Mouse (Mus musculus) midbrain, embryonic 10.5 days (tissue): ENCODE results near the gene Sumf1. TPM values are rescaled to one million over a fixed set of nuclear protein-coding genes. Genes with fewer than 3 reads are reported as not detected.
A peak's percentile ranks its signal among the peaks of the same experiment; 100 is the strongest.

Experiments
- DNase-seq: peaks from one replicate; pipeline ENCODE4 v3.0.0-alpha.2; 2017; ENCODE audit warnings: low spot score
- H3K27ac ChIP-seq: fragments of 300-500 bp; sonication (generic); replicated peaks from 2 replicates; pipeline ENCODE4 v1.5.1; 2016; ENCODE audit warnings: mild to moderate bottlenecking
- H3K27me3 ChIP-seq: fragments of 300-500 bp; sonication (generic); 2 replicates; pipeline ENCODE4 v1.6.1; 2016; ENCODE audit warnings: low read depth, mild to moderate bottlenecking; ENCODE audit not compliant: poor library complexity, severe bottlenecking
- H3K36me3 ChIP-seq: fragments of 300-500 bp; sonication (generic); 2 replicates; pipeline ENCODE4 v1.6.1; 2016; ENCODE audit warnings: mild to moderate bottlenecking, moderate library complexity
- H3K4me1 ChIP-seq: fragments of 300-500 bp; sonication (generic); 2 replicates; pipeline ENCODE4 v1.6.1; 2016
- H3K4me3 ChIP-seq: fragments of 300-500 bp; sonication (generic); 2 replicates; pipeline ENCODE4 v1.5.1; 2016; ENCODE audit warnings: mild to moderate bottlenecking, moderate library complexity
- H3K9me3 ChIP-seq: fragments of 300-500 bp; sonication (generic); replicated peaks from 2 replicates; pipeline ENCODE4 v1.6.1; 2016; ENCODE audit warnings: mild to moderate bottlenecking
- WGBS: fragments of 180-500 bp; shearing (Covaris S2); methylation state at CpG from one replicate; pipeline ENCODE4 v1.1.7; 2016; 5-methylcytosine and 5-hydroxymethylcytosine counted together
- polyA plus RNA-seq: library from polyadenylated mRNA; unstranded; fragments of >200 nt; fragmentation: Nextera tagmentation; extraction: Ambion mirVana; gene quantifications from 2 replicates; pipeline ENCODE4 v1.2.1, GENCODE M21; 2016

The Sumf1 gene
- polyA plus RNA-seq, 1 experiment from 2014 or later = 11.4 TPM

- DNase-seq = no peak
- Histone ChIP-seq H3K36me3 (no peaks in the 10 kb centered on the region), H3K4me3 (no peak overlapping the region), H3K4me1 (no peaks in the 10 kb centered on the region), H3K9me3 (no peaks in the 10 kb centered on the region), H3K27me3 (no peaks in the 10 kb centered on the region), H3K27ac (no peak overlapping the region)
- WGBS = 91% methylated on average over 7 of the region's 7 CpGs
Observed at GRCm38 (mm10) chr6:108198286-108198685, 12.9 kb upstream of the Sumf1 start.

DNA sequence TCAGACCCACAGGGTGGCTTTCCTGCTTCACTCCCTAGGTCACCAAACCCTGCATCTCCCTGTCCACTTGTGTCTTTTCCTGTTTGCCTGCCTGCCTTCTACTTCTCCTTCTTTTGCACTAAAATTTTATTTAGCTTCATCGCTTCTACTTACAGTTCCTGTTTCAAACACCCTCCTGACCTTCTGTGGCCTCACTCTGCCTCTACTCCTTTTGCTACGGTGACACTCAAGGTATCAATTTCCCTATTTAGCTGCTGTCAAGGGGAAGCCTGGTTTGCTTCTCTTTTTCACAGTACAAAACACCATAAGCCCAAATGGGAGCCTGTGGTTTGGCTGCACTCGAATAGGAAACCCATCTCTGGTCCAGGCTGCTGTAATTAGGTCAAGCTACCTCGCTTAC is 11.7 kb upstream of the Sumf1 start:
- H3K9me3 ChIP-seq = no peaks in the 10 kb centered on the region
- H3K27me3 ChIP-seq = no peaks in the 10 kb centered on the region
- no peak overlapping the region for H3K27ac ChIP-seq
- no peaks in the 10 kb centered on the region for H3K36me3 ChIP-seq
- 85% methylated on average over 4 of the region's 4 CpGs for WGBS
- no peak for DNase-seq
- no peak overlapping the region for H3K4me3 ChIP-seq
- no peaks in the 10 kb centered on the region for H3K4me1 ChIP-seq

DNA sequence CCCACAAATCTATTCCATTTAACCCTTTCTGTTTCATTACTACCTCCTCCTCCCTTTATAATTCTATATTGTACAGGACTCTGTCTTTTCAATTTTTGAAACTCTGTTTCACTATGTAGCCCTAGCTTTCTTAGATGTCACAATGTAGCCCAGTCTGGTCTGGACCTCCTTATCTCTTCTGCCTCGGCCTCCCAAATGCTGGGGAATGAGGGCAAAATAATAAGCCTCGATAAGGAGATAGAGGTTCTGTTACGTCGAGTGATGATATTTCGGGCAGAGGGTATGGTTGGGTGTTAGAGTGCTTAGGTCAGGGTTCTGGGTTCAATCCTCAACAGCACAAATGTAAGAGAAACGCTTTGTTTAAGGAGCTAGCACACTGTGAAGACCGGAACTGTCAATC is 11.3 kb upstream of the Sumf1 start:
- Histone ChIP-seq H3K4me3 (no peak overlapping the region), H3K27me3 (no peaks in the 10 kb centered on the region), H3K36me3 (no peaks in the 10 kb centered on the region), H3K9me3 (no peaks in the 10 kb centered on the region), H3K27ac (no peak overlapping the region), H3K4me1 (no peaks in the 10 kb centered on the region)
- 83% methylated on average over 7 of the region's 7 CpGs for WGBS
- DNase-seq = no peak

GRCm38 (mm10) chr6:108192632-108193031 is 7.2 kb upstream of the Sumf1 start:
- Histone ChIP-seq H3K27ac (no peak overlapping the region), H3K4me1 (no peaks in the 10 kb centered on the region), H3K9me3 (no peaks in the 10 kb centered on the region), H3K27me3 (no peaks in the 10 kb centered on the region; the same call in 1 of the 2 replicates), H3K4me3 (no peak overlapping the region), H3K36me3 (no peaks in the 10 kb centered on the region)
- WGBS = 87% methylated on average over 4 of the region's 4 CpGs
- no peak for DNase-seq

GRCm38 (mm10) chr6:108190690-108191089 is 5.3 kb upstream of the Sumf1 start:
- H3K9me3 ChIP-seq = no peaks in the 10 kb centered on the region
- 98% methylated on average over 1 of the region's 1 CpGs for WGBS

GRCm38 (mm10) chr6:108185685-108186009 is 265 bp upstream of the Sumf1 start:
- Histone ChIP-seq H3K27ac (peak overlapping the region; percentile 86), H3K4me3 (peak overlapping the region; percentile 90), H3K27me3 (no peaks in the 10 kb centered on the region; the same call in 1 of the 2 replicates), H3K9me3 (no peaks in the 10 kb centered on the region), H3K36me3 (no peaks in the 10 kb centered on the region), H3K4me1 (peaks cover 15% of the 10 kb centered on the region)
- WGBS = 22% methylated on average over 4 of the region's 4 CpGs
- DNase-seq = no peak

More at GRCm38 (mm10) chr6:108190690-108191089, 5.3 kb upstream of the Sumf1 start:
- Histone ChIP-seq H3K27ac (no peak overlapping the region), H3K27me3 (no peaks in the 10 kb centered on the region; the same call in 1 of the 2 replicates), H3K36me3 (no peaks in the 10 kb centered on the region), H3K4me3 (no peak overlapping the region), H3K4me1 (peaks cover under 1% of the 10 kb centered on the region; the same call in 1 of the 2 replicates)
- DNase-seq = no peak

DNA sequence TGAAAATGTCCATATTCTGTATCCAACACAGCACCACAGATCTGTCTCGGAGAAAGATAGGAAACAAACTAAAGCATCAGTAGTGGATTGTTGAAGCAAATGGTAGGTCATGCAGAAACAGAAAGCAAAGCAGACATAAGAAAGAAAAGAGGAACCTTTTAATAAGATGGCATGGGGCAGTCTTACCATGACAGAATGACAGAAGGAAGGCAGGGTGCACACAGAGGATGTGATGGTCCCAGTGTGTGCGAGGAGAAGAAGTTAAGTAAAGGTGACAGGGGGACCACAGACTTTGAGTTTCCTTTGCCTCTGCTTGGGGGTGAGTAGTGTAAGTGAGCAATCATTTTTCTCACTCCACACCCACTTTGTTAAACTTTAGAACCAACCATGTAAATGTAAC is 6.3 kb downstream of the Sumf1 start:
- H3K27me3 ChIP-seq = no peaks in the 10 kb centered on the region
- 93% methylated on average over 2 of the region's 2 CpGs for WGBS
- no peak overlapping the region for H3K27ac ChIP-seq
- no peaks in the 10 kb centered on the region for H3K9me3 ChIP-seq
- H3K4me1 ChIP-seq = peaks cover 2% of the 10 kb centered on the region
- peaks cover 15% of the 10 kb centered on the region for H3K36me3 ChIP-seq
- DNase-seq = no peak
- no peak overlapping the region for H3K4me3 ChIP-seq

- H3K4me3 ChIP-seq = no peak overlapping the region
- no peak for DNase-seq
- H3K9me3 ChIP-seq = no peaks in the 10 kb centered on the region; the same call in 1 of the 2 replicates
- no peak overlapping the region for H3K27ac ChIP-seq
- no peaks in the 10 kb centered on the region for H3K27me3 ChIP-seq
- 92% methylated on average over 3 of the region's 3 CpGs for WGBS
- H3K4me1 ChIP-seq = no peaks in the 10 kb centered on the region
- H3K36me3 ChIP-seq = peaks cover 41% of the 10 kb centered on the region
Observed at GRCm38 (mm10) chr6:108174181-108174580, 11.2 kb downstream of the Sumf1 start.

- H3K9me3 ChIP-seq = no peaks in the 10 kb centered on the region; the same call in 1 of the 2 replicates
- H3K27ac ChIP-seq = no peak overlapping the region
- H3K4me1 ChIP-seq = no peaks in the 10 kb centered on the region
- WGBS = 95% methylated on average over 1 of the region's 1 CpGs
- H3K4me3 ChIP-seq = no peak overlapping the region
- peaks cover 41% of the 10 kb centered on the region for H3K36me3 ChIP-seq
- H3K27me3 ChIP-seq = no peaks in the 10 kb centered on the region
- no peak for DNase-seq
Observed at GRCm38 (mm10) chr6:108172219-108172618, 13.2 kb downstream of the Sumf1 start.

GRCm38 (mm10) chr6:108169466-108169865 is 15.9 kb downstream of the Sumf1 start:
- WGBS = 94% methylated on average over 3 of the region's 3 CpGs
- H3K4me1 ChIP-seq = no peaks in the 10 kb centered on the region
- no peak overlapping the region for H3K27ac ChIP-seq
- H3K9me3 ChIP-seq = no peaks in the 10 kb centered on the region; the same call in 1 of the 2 replicates
- H3K4me3 ChIP-seq = no peak overlapping the region
- H3K36me3 ChIP-seq = peaks cover 30% of the 10 kb centered on the region
- DNase-seq = no peak
- H3K27me3 ChIP-seq = no peaks in the 10 kb centered on the region

- no peaks in the 10 kb centered on the region for H3K4me1 ChIP-seq
- WGBS = 92% methylated on average over 6 of the region's 6 CpGs
- no peak overlapping the region for H3K27ac ChIP-seq
- DNase-seq = no peak
- peaks cover 23% of the 10 kb centered on the region for H3K36me3 ChIP-seq
- H3K4me3 ChIP-seq = no peak overlapping the region
- H3K9me3 ChIP-seq = no peaks in the 10 kb centered on the region; the same call in 1 of the 2 replicates
- no peaks in the 10 kb centered on the region for H3K27me3 ChIP-seq
Observed at GRCm38 (mm10) chr6:108168723-108169122, 16.7 kb downstream of the Sumf1 start.

GRCm38 (mm10) chr6:108167946-108168680 is 17.3 kb downstream of the Sumf1 start:
- H3K4me1 ChIP-seq = no peaks in the 10 kb centered on the region
- H3K4me3 ChIP-seq = no peak overlapping the region
- H3K9me3 ChIP-seq = no peaks in the 10 kb centered on the region; the same call in 1 of the 2 replicates
- H3K36me3 ChIP-seq = peaks cover 17% of the 10 kb centered on the region
- 82% methylated on average over 7 of the region's 7 CpGs for WGBS
- DNase-seq = no peak
- no peaks in the 10 kb centered on the region for H3K27me3 ChIP-seq
- H3K27ac ChIP-seq = no peak overlapping the region

DNA sequence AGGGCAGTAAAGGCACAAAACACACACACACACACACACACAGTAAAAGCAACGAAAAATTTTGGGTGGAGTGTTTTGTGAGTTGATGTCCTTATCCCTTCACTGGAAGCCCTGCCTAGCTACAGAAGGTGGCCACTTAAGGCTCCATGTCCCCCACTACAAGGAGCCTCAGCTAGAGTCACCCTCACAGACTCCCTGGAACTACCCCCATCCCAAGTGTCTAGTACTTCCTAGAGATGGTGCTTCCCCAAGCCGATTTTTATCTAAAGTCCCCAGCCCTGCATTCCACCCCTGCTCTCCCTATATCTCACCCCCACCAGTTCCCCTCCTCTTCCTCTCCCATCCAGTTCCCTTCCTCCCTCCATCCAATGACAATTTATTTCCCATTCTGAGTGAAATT is 19.8 kb downstream of the Sumf1 start:
- Histone ChIP-seq H3K36me3 (no peaks in the 10 kb centered on the region), H3K9me3 (no peaks in the 10 kb centered on the region), H3K4me3 (no peak overlapping the region), H3K4me1 (peaks cover 3% of the 10 kb centered on the region; the same call in 1 of the 2 replicates), H3K27me3 (no peaks in the 10 kb centered on the region), H3K27ac (no peak overlapping the region)
- no peak for DNase-seq
- 93% methylated on average over 2 of the region's 2 CpGs for WGBS
